Mouse (Mus musculus) lung, adult 2 months (tissue): ENCODE data around the gene Gigyf2.

Source experiments
- CTCF ChIP-seq: fragments of 200-500 bp; IDR thresholded peaks from 2 replicates; pipeline ENCODE4 v1.5.1; 2011; ENCODE audit warnings: mild to moderate bottlenecking, low read length, control low read depth; ENCODE audit not compliant: insufficient read depth
- POLR2A ChIP-seq: fragments of 200-500 bp; IDR thresholded peaks from 2 replicates; pipeline ENCODE4 v1.6.1; 2011; ENCODE audit warnings: low read depth, mild to moderate bottlenecking, control low read depth, low read length, borderline replicate concordance; ENCODE audit errors: extremely low read depth

DNA sequence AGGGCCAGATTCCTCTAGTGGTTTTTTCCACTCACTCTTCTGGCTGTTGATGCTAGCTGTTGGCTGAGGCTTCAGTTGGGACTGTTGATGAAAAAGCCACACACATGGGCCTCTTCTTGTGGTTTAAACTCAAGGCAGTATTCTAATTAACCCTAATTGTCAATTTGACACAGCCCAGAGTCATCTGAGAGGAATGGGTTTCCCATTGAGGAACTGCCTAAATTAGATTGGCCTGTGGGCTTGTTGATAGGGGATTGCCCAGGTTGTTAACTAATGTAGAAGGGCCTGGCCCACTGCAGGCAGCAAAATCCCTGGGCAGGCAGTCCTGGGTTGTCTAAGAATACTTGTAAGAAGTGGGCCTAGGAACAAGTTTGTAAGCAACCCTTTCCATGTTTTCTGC lies 2.1 kb upstream of the Gigyf2 start:
- TF ChIP-seq CTCF (no peak), POLR2A (no peak)
